Comparison of ENCODE assay signal across 14 mouse cellular contexts in genomic region chr7:28957997-28958725, GRCm38 (mm10). TPM values are rescaled to one million over a fixed set of nuclear protein-coding genes. Genes with fewer than 3 reads are reported as not detected.
DNase-seq lines count a peak whose midpoint lies in the region; ATAC-seq and TF ChIP-seq lines count a peak whose summit lies in the region.
"Had no signal": no experiment of that assay in that cellular context is flagged by ENCODE, and none has a peak within 500 bp of the region (broad histone marks: within the 10 kb centered on the region; RNA-seq: fewer than 3 reads in every experiment).

No protein-coding gene starts in this region.

- DNase-seq in heart, postnatal 14 days = no peak
- DNase-seq in stomach, postnatal 0 days (ENCODE audit: low spot score) = no peak
- no peak for DNase-seq in thymus, postnatal 4 days
- DNase-seq in urinary bladder, postnatal 36 days (ENCODE audit: low spot score in 2 of 2) = no peak
- DNase-seq: adrenal gland, adult 8-10 months; cerebellum, postnatal 14 days; right cerebral cortex, adult 18-20 months; thymus, adult 2 months had no signal

- peak overlapping the region; percentile 37; the same call in 1 of the 2 replicates for H3K27ac ChIP-seq in heart, embryonic 11.5 days (ENCODE audit: low read depth, low read length)
- H3K27ac ChIP-seq in intestine, embryonic 16.5 days (ENCODE audit: low read length) = peak overlapping the region; percentile 93
- peak overlapping the region; percentile 94 for H3K27ac ChIP-seq in stomach, postnatal 0 days (replicated peaks)
- H3K27ac ChIP-seq: forebrain, embryonic 12.5 days had no signal

- H3K9ac ChIP-seq in heart, embryonic 11.5 days (ENCODE audit: low read depth, low read length) = 0 out of 2 replicates have a peak overlapping the region, but pooled peaks have one; percentile 8
- peak overlapping the region; percentile 51; the same call in 1 of the 2 replicates for H3K9ac ChIP-seq in intestine, embryonic 16.5 days (ENCODE audit: low read depth, low read length)
- H3K9ac ChIP-seq in stomach, postnatal 0 days (ENCODE audit: low read length) = no peak overlapping the region
- H3K9ac ChIP-seq: forebrain, embryonic 12.5 days; limb, embryonic 12.5 days had no signal

- WGBS in heart, embryonic 11.5 days (ENCODE audit: insufficient replicate concordance) = 45% methylated on average over 1 of the region's 1 CpGs
- WGBS in intestine, embryonic 16.5 days = 34% methylated on average over 1 of the region's 1 CpGs
- 18% methylated on average over 1 of the region's 1 CpGs for WGBS in stomach, postnatal 0 days

- H3K9me3 ChIP-seq in heart, embryonic 11.5 days (replicated peaks; ENCODE audit: control insufficient read depth, low read length) = no peaks in the 10 kb centered on the region
- no peaks in the 10 kb centered on the region for H3K9me3 ChIP-seq in megakaryocyte, embryonic 14.5 days
- no peaks in the 10 kb centered on the region for H3K9me3 ChIP-seq in intestine, embryonic 16.5 days (ENCODE audit: control insufficient read depth, low read length)
- no peaks in the 10 kb centered on the region for H3K9me3 ChIP-seq in stomach, postnatal 0 days (ENCODE audit: control insufficient read depth, low read length)
- H3K9me3 ChIP-seq: forebrain, embryonic 12.5 days; limb, embryonic 12.5 days had no signal

- H3K27me3 ChIP-seq in heart, embryonic 11.5 days (ENCODE audit: control insufficient read depth, insufficient read depth, low read length) = no peaks in the 10 kb centered on the region
- H3K27me3 ChIP-seq in megakaryocyte, embryonic 14.5 days (replicated peaks) = no peaks in the 10 kb centered on the region
- no peaks in the 10 kb centered on the region for H3K27me3 ChIP-seq in intestine, embryonic 16.5 days (replicated peaks; ENCODE audit: control insufficient read depth, insufficient read depth, low read length)
- H3K27me3 ChIP-seq in stomach, postnatal 0 days (ENCODE audit: control insufficient read depth, insufficient read depth, low read length) = no peaks in the 10 kb centered on the region
- H3K27me3 ChIP-seq: forebrain, embryonic 12.5 days; limb, embryonic 12.5 days had no signal

- peaks cover 51% of the 10 kb centered on the region for H3K4me1 ChIP-seq in heart, embryonic 11.5 days (ENCODE audit: control insufficient read depth, insufficient read depth, low read length)
- peaks cover 90% of the 10 kb centered on the region for H3K4me1 ChIP-seq in megakaryocyte, embryonic 14.5 days
- peaks cover 53% of the 10 kb centered on the region for H3K4me1 ChIP-seq in intestine, embryonic 16.5 days (ENCODE audit: control insufficient read depth, insufficient read depth, low read length)
- H3K4me1 ChIP-seq in stomach, postnatal 0 days (replicated peaks; ENCODE audit: control insufficient read depth, insufficient read depth) = peaks cover 15% of the 10 kb centered on the region

- no peak for TF ChIP-seq EP300 in stomach, postnatal 0 days (optimal IDR thresholded peaks at IDR 0.05)

- ATAC-seq in heart, embryonic 11.5 days (replicated peaks; ENCODE audit: insufficient number of reproducible peaks, low FRiP score, low TSS enrichment) = no peak
- ATAC-seq in megakaryocyte, adult 5-6 weeks (ENCODE audit: poor library complexity, severe bottlenecking) = no peak
- ATAC-seq in intestine, embryonic 16.5 days = no peak
- no peak for ATAC-seq in stomach, postnatal 0 days (ENCODE audit: low FRiP score, low TSS enrichment)

- no peak for TF ChIP-seq CTCF in stomach, postnatal 0 days (IDR thresholded peaks at IDR 0.05; ENCODE audit: low read depth)

- peak overlapping the region; percentile 93 for H3K4me2 ChIP-seq in heart, embryonic 11.5 days
- peak overlapping the region; percentile 74 for H3K4me2 ChIP-seq in intestine, embryonic 16.5 days (ENCODE audit: low read depth, low read length)
- peak overlapping the region; percentile 86 for H3K4me2 ChIP-seq in stomach, postnatal 0 days (replicated peaks; ENCODE audit: low read depth)
- H3K4me2 ChIP-seq: forebrain, embryonic 12.5 days had no signal

- intact Hi-C loops in heart, postnatal 14 days (cut with DNase I) = loop anchor here (5.0 kb wide), 1 partner anchor 36 kb away; no protein-coding TSS in a partner anchor

- H3K36me3 ChIP-seq in heart, embryonic 11.5 days (ENCODE audit: control insufficient read depth, insufficient read depth, low read length) = no peaks in the 10 kb centered on the region; the same call in 1 of the 2 replicates
- H3K36me3 ChIP-seq in megakaryocyte, embryonic 14.5 days (replicated peaks; ENCODE audit: low read length) = peaks cover 35% of the 10 kb centered on the region
- H3K36me3 ChIP-seq in intestine, embryonic 16.5 days (ENCODE audit: control insufficient read depth, insufficient read depth, low read length) = no peaks in the 10 kb centered on the region
- no peaks in the 10 kb centered on the region; the same call in 1 of the 2 replicates for H3K36me3 ChIP-seq in stomach, postnatal 0 days (ENCODE audit: control insufficient read depth, insufficient read depth, low read length)

- no peak overlapping the region for H3K4me3 ChIP-seq in heart, embryonic 11.5 days (ENCODE audit: low read depth, low read length)
- H3K4me3 ChIP-seq in megakaryocyte, embryonic 14.5 days (replicated peaks) = peak overlapping the region; percentile 96
- H3K4me3 ChIP-seq in intestine, embryonic 16.5 days (ENCODE audit: low read length) = peak overlapping the region; percentile 99
- H3K4me3 ChIP-seq in stomach, postnatal 0 days (ENCODE audit: low read depth, low read length) = 0 out of 2 replicates have a peak overlapping the region, but pooled peaks have one; percentile 100
- H3K4me3 ChIP-seq: forebrain, embryonic 12.5 days had no signal

RNA-seq across cellular contexts. Expression of gene Actn4, which starts 4.0 kb away (rescaled TPM):
- 227 and 262 TPM in 2 replicates for polyA plus RNA-seq in heart, embryonic 11.5 days (2014; fragmentation: Nextera tagmentation; extraction: Ambion mirVana)
- total RNA-seq in heart, postnatal 14 days (2021) = 100 to 1,000 TPM; 110 to 127 TPM
- polyA plus RNA-seq in megakaryocyte, embryonic 14.5 days (2012; ENCODE audit: insufficient read depth, low replicate concordance) = 517 and 590 TPM in 2 replicates
- total RNA-seq in megakaryocyte, adult 5-6 weeks (2015) = 82.5 and 87.8 TPM in 2 replicates
- 44.7 and 55.1 TPM in 2 replicates for total RNA-seq in megakaryocyte, adult 5-6 weeks (2017)
- 402 and 447 TPM in 2 replicates for polyA plus RNA-seq in intestine, embryonic 16.5 days (2015; fragmentation: Nextera tagmentation; extraction: Ambion mirVana)
- polyA plus RNA-seq in stomach, postnatal 0 days (2015; fragmentation: Nextera tagmentation; extraction: Ambion mirVana) = 216 and 227 TPM in 2 replicates

RNA-seq across cellular contexts. Expression of gene Eif3k, which starts 23.5 kb away (rescaled TPM):
- polyA plus RNA-seq in heart, embryonic 11.5 days (2014; fragmentation: Nextera tagmentation; extraction: Ambion mirVana) = 278 and 286 TPM in 2 replicates
- 100 to 1,000 TPM; 157 to 159 TPM for total RNA-seq in heart, postnatal 14 days (2021)
- polyA plus RNA-seq in megakaryocyte, embryonic 14.5 days (2012; ENCODE audit: insufficient read depth, low replicate concordance) = 143 and 185 TPM in 2 replicates
- total RNA-seq in megakaryocyte, adult 5-6 weeks (2015) = 216 and 241 TPM in 2 replicates
- total RNA-seq in megakaryocyte, adult 5-6 weeks (2017) = 340 and 348 TPM in 2 replicates
- 355 and 362 TPM in 2 replicates for polyA plus RNA-seq in intestine, embryonic 16.5 days (2015; fragmentation: Nextera tagmentation; extraction: Ambion mirVana)
- polyA plus RNA-seq in stomach, postnatal 0 days (2015; fragmentation: Nextera tagmentation; extraction: Ambion mirVana) = 294 and 295 TPM in 2 replicates

RNA-seq across cellular contexts. Expression of gene Map4k1, which starts 23.7 kb away (rescaled TPM):
- polyA plus RNA-seq in heart, embryonic 11.5 days (2014; fragmentation: Nextera tagmentation; extraction: Ambion mirVana) = 6.8 and 6.9 TPM in 2 replicates
- 1 to 10 TPM in 1 of 2 experiments, under 1 TPM in 1; 0.96 to 2.4 TPM for total RNA-seq in heart, postnatal 14 days (2021)
- polyA plus RNA-seq in megakaryocyte, embryonic 14.5 days (2012; ENCODE audit: insufficient read depth, low replicate concordance) = 270 and 353 TPM in 2 replicates
- 53.8 and 54.4 TPM in 2 replicates for total RNA-seq in megakaryocyte, adult 5-6 weeks (2015)
- total RNA-seq in megakaryocyte, adult 5-6 weeks (2017) = 44.2 and 60.4 TPM in 2 replicates
- 6.9 and 7.3 TPM in 2 replicates for polyA plus RNA-seq in intestine, embryonic 16.5 days (2015; fragmentation: Nextera tagmentation; extraction: Ambion mirVana)
- 3.0 and 3.6 TPM in 2 replicates for polyA plus RNA-seq in stomach, postnatal 0 days (2015; fragmentation: Nextera tagmentation; extraction: Ambion mirVana)

Comparison
In these comparisons a context has a peak if more than half of its experiments do, and no peak if none do; other contexts are left out.
1. H3K27ac ChIP-seq: peak in every context shown above with its lines; median percentile 94 in stomach, postnatal 0 days; 93 in intestine, embryonic 16.5 days; 37 in heart, embryonic 11.5 days.
2. RNA of gene Map4k1, which starts 23.7 kb away (polyA plus RNA-seq): 270 to 353 TPM in megakaryocyte, embryonic 14.5 days; 6.9 to 7.3 TPM in intestine, embryonic 16.5 days, 6.8 to 6.9 TPM in heart, embryonic 11.5 days and 3.0 to 3.6 TPM in stomach, postnatal 0 days; every median in the first group is over 10 times any median in the second.
3. Peak in every context shown above with its lines, with median percentiles within 50 percentile points of each other: H3K4me2 ChIP-seq.